Mouse (Mus musculus) kidney, postnatal 0 days (tissue): ENCODE measurements around the gene Rufy2. TPM values are rescaled to one million over a fixed set of nuclear protein-coding genes. Genes with fewer than 3 reads are reported as not detected.

Experiments used
- ATAC-seq: fragments of 200-750 bp; cut with Nextera tagmentation; replicated peaks from 2 replicates; pipeline ENCODE4 v1.8.0; 2017; ENCODE audit warnings: low read depth, moderate number of reproducible peaks, moderate TSS enrichment, moderate library complexity; ENCODE audit not compliant: low FRiP score
- DNase-seq: peaks from one replicate; pipeline ENCODE4 v3.0.0-alpha.2; 2016; ENCODE audit warnings: low spot score
- H3K27ac ChIP-seq: fragments of 300-500 bp; sonication (generic); 2 replicates; pipeline ENCODE4 v1.5.1; 2014; ENCODE audit warnings: mild to moderate bottlenecking
- H3K27me3 ChIP-seq: fragments of 300-500 bp; sonication (generic); 2 replicates; pipeline ENCODE4 v1.6.1; 2014; ENCODE audit warnings: low read length, mixed read lengths; ENCODE audit not compliant: insufficient read depth
- H3K36me3 ChIP-seq: fragments of 300-500 bp; sonication (generic); 2 replicates; pipeline ENCODE4 v1.6.1; 2014; ENCODE audit warnings: low read length, mixed read lengths; ENCODE audit not compliant: insufficient read depth
- H3K4me1 ChIP-seq: fragments of 300-500 bp; sonication (generic); replicated peaks from 2 replicates; pipeline ENCODE4 v1.6.1; 2014; ENCODE audit warnings: antibody characterized with exemption, low read length, mixed read lengths; ENCODE audit not compliant: insufficient read depth
- H3K4me2 ChIP-seq: fragments of 300-500 bp; sonication (generic); 2 replicates; pipeline ENCODE4 v1.6.1; 2014; ENCODE audit warnings: mild to moderate bottlenecking, low read length, moderate library complexity, mixed read lengths
- H3K4me3 ChIP-seq: fragments of 300-500 bp; sonication (generic); replicated peaks from 2 replicates; pipeline ENCODE4 v1.5.1; 2014; ENCODE audit warnings: low read depth, low read length
- H3K9ac ChIP-seq: fragments of 300-500 bp; sonication (generic); 2 replicates; pipeline ENCODE4 v1.6.1; 2014; ENCODE audit warnings: low read depth, low read length
- H3K9me3 ChIP-seq: fragments of 300-500 bp; sonication (generic); replicated peaks from 2 replicates; pipeline ENCODE4 v1.6.1; 2016; ENCODE audit warnings: low read length, inconsistent platforms, mixed read lengths
- CTCF ChIP-seq: IDR thresholded peaks from 2 replicates; pipeline ENCODE4 v1.5.1; 2016; ENCODE audit warnings: antibody characterized with exemption, low read depth, mild to moderate bottlenecking, moderate library complexity
- WGBS: fragments of 180-500 bp; shearing (Covaris S2); extraction: QIAGEN DNeasy Blood & Tissue Kit; methylation state at CpG from one replicate; pipeline ENCODE4 v1.1.7; 2014; 5-methylcytosine and 5-hydroxymethylcytosine counted together
- polyA plus RNA-seq: library from polyadenylated mRNA; unstranded; fragments of >200 nt; fragmentation: Nextera tagmentation; extraction: Ambion mirVana; gene quantifications from 2 replicates; pipeline ENCODE4 v1.2.1, GENCODE M21; 2015

Rufy2 gene
- polyA plus RNA-seq, 1 experiment from 2014 or later = 20.8 TPM

DNA sequence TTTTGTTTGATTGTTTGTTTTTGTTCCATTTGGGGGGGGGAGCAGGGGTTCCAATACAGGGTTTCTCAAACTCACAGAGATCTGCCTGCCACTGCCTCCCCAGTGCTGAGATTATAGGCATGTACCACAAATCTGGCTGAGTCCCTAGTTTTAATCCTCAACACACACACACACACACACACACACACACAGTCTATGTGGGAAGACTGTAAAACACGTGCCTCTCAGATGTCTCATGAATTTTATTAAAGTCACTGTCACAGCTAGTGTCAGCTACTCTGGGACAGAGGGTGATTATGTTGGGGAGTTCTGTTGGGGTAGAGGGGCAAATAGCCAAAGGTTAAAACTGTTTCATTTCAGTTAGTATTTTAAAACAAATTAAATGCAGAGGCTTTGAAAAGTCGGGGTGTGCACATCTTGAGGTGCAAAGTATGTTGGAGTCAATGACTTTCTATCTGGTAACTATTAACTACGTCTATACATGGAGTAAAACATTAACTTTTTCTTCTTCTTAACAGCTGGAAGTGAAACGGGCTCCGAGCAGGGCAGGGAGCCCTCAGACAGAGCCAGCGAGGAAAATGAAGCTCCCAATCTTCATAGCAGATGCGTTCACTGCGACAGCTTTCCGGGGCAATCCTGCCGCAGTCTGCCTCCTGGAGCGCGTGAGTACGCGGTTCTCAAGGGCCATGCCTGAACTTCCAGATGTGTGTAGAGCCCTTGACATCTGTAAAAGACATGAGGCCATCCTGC lies 58.7 kb downstream of the Rufy2 start:
- Histone ChIP-seq H3K4me1 (no peaks in the 10 kb centered on the region), H3K4me3 (no peak overlapping the region), H3K9me3 (no peaks in the 10 kb centered on the region), H3K9ac (no peak overlapping the region), H3K27ac (peak overlapping the region; percentile 31; the same call in 1 of the 2 replicates), H3K4me2 (peak overlapping the region; percentile 19; the same call in 1 of the 2 replicates), H3K36me3 (no peaks in the 10 kb centered on the region), H3K27me3 (no peaks in the 10 kb centered on the region)
- no peak for TF ChIP-seq CTCF
- 56% methylated on average over 14 of the region's 14 CpGs for WGBS
- DNase-seq = no peak
- peak; percentile 68; the same call in 1 of the 2 replicates for ATAC-seq

GRCm38 (mm10) chr10:63039867-63040628 lies 60.0 kb downstream of the Rufy2 start:
- TF ChIP-seq CTCF = no peak
- DNase-seq (no peak), ATAC-seq (no peak)
- Histone ChIP-seq H3K4me1 (no peaks in the 10 kb centered on the region), H3K9ac (no peak overlapping the region), H3K9me3 (no peaks in the 10 kb centered on the region), H3K4me3 (no peak overlapping the region), H3K27ac (no peak overlapping the region), H3K36me3 (no peaks in the 10 kb centered on the region), H3K4me2 (no peak overlapping the region), H3K27me3 (no peaks in the 10 kb centered on the region)
- WGBS = 74% methylated on average over 5 of the region's 5 CpGs

DNA sequence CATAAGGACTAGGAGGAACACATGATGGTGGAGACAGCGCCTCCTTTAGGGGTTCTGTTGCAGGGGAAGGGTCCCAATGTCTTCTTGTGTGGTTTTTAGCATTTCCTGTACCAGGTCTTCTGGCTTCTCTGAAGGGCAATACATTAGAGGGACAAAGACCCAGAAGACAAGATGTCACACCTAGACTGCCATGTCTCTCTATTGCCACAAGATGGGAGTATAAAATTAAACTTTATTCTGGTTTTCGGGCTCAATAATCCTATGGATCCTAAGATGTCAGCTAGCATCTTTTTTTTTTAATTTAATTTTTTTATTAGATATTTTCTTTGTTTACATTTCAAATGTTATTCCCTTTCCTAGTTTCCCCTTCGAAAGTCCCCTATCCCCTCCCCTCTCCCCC lies 63.1 kb downstream of the Rufy2 start:
- no peaks in the 10 kb centered on the region for H3K36me3 ChIP-seq
- H3K4me3 ChIP-seq = no peak overlapping the region
- ATAC-seq (no peak), DNase-seq (no peak)
- no peaks in the 10 kb centered on the region for H3K9me3 ChIP-seq
- no peak overlapping the region for H3K27ac ChIP-seq
- no peak overlapping the region for H3K9ac ChIP-seq
- no peaks in the 10 kb centered on the region for H3K27me3 ChIP-seq
- TF ChIP-seq CTCF = peak; percentile 61
- WGBS = 66% methylated on average over 3 of the region's 3 CpGs
- H3K4me2 ChIP-seq = no peak overlapping the region
- no peaks in the 10 kb centered on the region for H3K4me1 ChIP-seq

DNA sequence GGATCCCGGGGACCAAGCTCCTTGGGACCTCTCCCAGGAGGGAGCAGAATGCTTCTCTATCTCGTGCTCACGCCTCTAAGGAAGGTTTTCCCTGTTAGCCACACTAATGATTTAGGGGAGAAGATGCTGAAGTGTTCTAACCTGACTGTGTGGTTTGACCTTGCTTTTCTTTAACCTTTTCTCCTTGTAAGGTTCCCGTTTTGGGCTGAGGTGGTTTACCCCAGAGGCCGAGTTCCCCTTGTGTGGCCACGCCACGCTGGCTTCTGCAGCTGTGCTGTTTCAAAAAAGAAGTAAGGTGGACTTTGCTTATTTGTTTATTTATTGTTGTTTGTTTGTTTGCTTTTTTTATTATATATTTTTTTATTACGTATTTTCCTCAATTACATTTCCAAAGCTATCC lies 67.7 kb downstream of the Rufy2 start:
- H3K36me3 ChIP-seq = no peaks in the 10 kb centered on the region
- H3K9ac ChIP-seq = no peak overlapping the region
- no peaks in the 10 kb centered on the region for H3K9me3 ChIP-seq
- WGBS = 88% methylated on average over 8 of the region's 8 CpGs
- no peak for ATAC-seq
- TF ChIP-seq CTCF = no peak
- no peaks in the 10 kb centered on the region for H3K27me3 ChIP-seq
- H3K4me2 ChIP-seq = no peak overlapping the region
- no peak overlapping the region for H3K4me3 ChIP-seq
- no peak overlapping the region for H3K27ac ChIP-seq
- no peak for DNase-seq
- H3K4me1 ChIP-seq = no peaks in the 10 kb centered on the region

- H3K4me3 ChIP-seq = no peak overlapping the region
- no peaks in the 10 kb centered on the region for H3K27me3 ChIP-seq
- no peak overlapping the region for H3K9ac ChIP-seq
- H3K27ac ChIP-seq = no peak overlapping the region
- H3K36me3 ChIP-seq = no peaks in the 10 kb centered on the region
- ATAC-seq = no peak
- no peaks in the 10 kb centered on the region for H3K9me3 ChIP-seq
- H3K4me1 ChIP-seq = no peaks in the 10 kb centered on the region
- WGBS = 69% methylated on average over 1 of the region's 2 CpGs
- no peak for TF ChIP-seq CTCF
- no peak for DNase-seq
- no peak overlapping the region for H3K4me2 ChIP-seq
Measured at GRCm38 (mm10) chr10:63049106-63049505, 69.1 kb downstream of the Rufy2 start.

DNA sequence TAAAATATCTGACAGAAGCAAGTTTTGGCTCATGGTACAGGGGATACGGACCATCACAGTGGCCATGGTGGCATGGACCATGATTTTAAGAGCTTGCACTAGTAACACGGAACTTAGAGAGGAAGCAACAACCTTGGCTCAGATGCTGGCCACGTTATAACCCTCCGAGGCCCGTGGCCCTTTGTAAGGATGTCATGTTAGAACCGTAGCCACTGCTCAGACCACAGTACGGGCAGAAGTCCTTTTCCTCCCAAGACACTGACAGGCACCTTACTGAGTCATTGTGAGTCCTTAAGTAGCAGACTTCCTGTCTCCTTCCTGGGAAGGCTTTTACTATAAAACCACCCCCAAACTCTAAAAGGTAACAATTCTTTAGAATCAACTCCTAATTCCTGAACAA lies 71.2 kb downstream of the Rufy2 start:
- no peaks in the 10 kb centered on the region for H3K27me3 ChIP-seq
- H3K4me1 ChIP-seq = no peaks in the 10 kb centered on the region
- no peak for DNase-seq
- H3K36me3 ChIP-seq = no peaks in the 10 kb centered on the region
- H3K9ac ChIP-seq = no peak overlapping the region
- no peak for ATAC-seq
- H3K4me3 ChIP-seq = no peak overlapping the region
- no peak overlapping the region for H3K27ac ChIP-seq
- no peaks in the 10 kb centered on the region for H3K9me3 ChIP-seq
- 73% methylated on average over 7 of the region's 7 CpGs for WGBS
- no peak for TF ChIP-seq CTCF
- no peak overlapping the region for H3K4me2 ChIP-seq
